Mouse (Mus musculus) CH12.LX (cell line): ENCODE data around the gene Ptbp1. TPM values are rescaled to one million over a fixed set of nuclear protein-coding genes. Genes with fewer than 3 reads are reported as not detected.

Experiments
- DNase-seq: peaks from one replicate; pipeline ENCODE4 v3.0.0-alpha.2; 2013; ENCODE audit errors: extremely low read depth
- H3K27ac ChIP-seq: 2 replicates; pipeline ENCODE4 v1.5.1; 2012; ENCODE audit warnings: low read depth, mild to moderate bottlenecking, control low read depth, moderate library complexity; ENCODE audit not compliant: insufficient read depth
- H3K27me3 ChIP-seq: replicated peaks from 2 replicates; pipeline ENCODE3; 2012; ENCODE audit warnings: inconsistent platforms
- H3K36me3 ChIP-seq, 2 experiments: replicated peaks in 1 of 2; 2 replicates each; pipeline versions ENCODE3 to v1.6.1; 2012; ENCODE audit warnings: inconsistent platforms in 1 of 2, low read length in 1 of 2, mild to moderate bottlenecking in 1 of 2, mixed read lengths in 1 of 2, moderate library complexity in 1 of 2; ENCODE audit not compliant: control insufficient read depth in 1 of 2, insufficient read depth in 1 of 2
- H3K4me1 ChIP-seq, 2 experiments: 2 replicates each; pipeline ENCODE4 v1.6.1; 2012; ENCODE audit warnings: inconsistent platforms in 1 of 2, moderate library complexity in 1 of 2; ENCODE audit not compliant: insufficient read depth in 2 of 2, control insufficient read depth in 1 of 2
- H3K4me2 ChIP-seq: 2 replicates; pipeline ENCODE4 v1.6.1; 2012; ENCODE audit warnings: low read depth, mild to moderate bottlenecking, control low read depth; ENCODE audit not compliant: poor library complexity, insufficient read depth, severe bottlenecking
- H3K4me3 ChIP-seq, 3 experiments: fragments of 150-350 bp in 1 of 3; sonication (generic) in 1 of 3; replicated peaks in 1 of 3; 2 replicates each; pipeline versions ENCODE3 to v1.5.1; 2011 to 2012; ENCODE audit warnings: low read depth in 2 of 3, low read length in 2 of 3, mild to moderate bottlenecking in 2 of 3, moderate library complexity in 2 of 3, control low read depth in 1 of 3, improper control_type of control experiment in 1 of 3, inconsistent platforms in 1 of 3, mixed read lengths in 1 of 3; ENCODE audit not compliant: poor library complexity in 1 of 3
- H3K79me2 ChIP-seq: replicated peaks from 2 replicates; pipeline ENCODE4 v1.6.1; 2012; ENCODE audit warnings: mild to moderate bottlenecking, moderate library complexity; ENCODE audit not compliant: control insufficient read depth, poor library complexity, insufficient read depth, severe bottlenecking; ENCODE audit errors: extremely low read depth
- H3K9ac ChIP-seq: 2 replicates; pipeline ENCODE4 v1.6.1; 2012; ENCODE audit warnings: low read depth, mild to moderate bottlenecking, control low read depth, moderate library complexity; ENCODE audit not compliant: insufficient read depth
- H3K9me3 ChIP-seq: replicated peaks from 2 replicates; pipeline ENCODE3; 2012; ENCODE audit warnings: low read length, inconsistent platforms, mixed read lengths
- CHD1 ChIP-seq: IDR thresholded peaks from 2 replicates; pipeline ENCODE4 v1.6.1; 2012; ENCODE audit warnings: low read depth, low read length, improper control_type of control experiment, inconsistent platforms
- CHD2 ChIP-seq: IDR thresholded peaks from 2 replicates; pipeline ENCODE4 v1.6.1; 2011; ENCODE audit warnings: low read length, improper control_type of control experiment
- CTCF ChIP-seq, 2 experiments: IDR thresholded peaks in 1 of 2; conservative IDR thresholded peaks in 1 of 2; 2 replicates each; pipeline ENCODE4 v1.5.1; 2011 to 2012; ENCODE audit warnings: low read depth in 2 of 2, low read length in 2 of 2, improper control_type of control experiment in 1 of 2, inconsistent platforms in 1 of 2, mild to moderate bottlenecking in 1 of 2, moderate library complexity in 1 of 2
- ELF1 ChIP-seq: IDR thresholded peaks from 2 replicates; pipeline ENCODE4 v1.6.1; 2014; ENCODE audit warnings: low read depth, mild to moderate bottlenecking, inconsistent platforms, low read length, improper control_type of control experiment
- EP300 ChIP-seq: IDR thresholded peaks from 2 replicates; pipeline ENCODE4 v1.6.1; 2011; ENCODE audit warnings: low read length, improper control_type of control experiment
- ETS1 ChIP-seq: conservative IDR thresholded peaks from 2 replicates; pipeline ENCODE4 v1.6.1; 2012; ENCODE audit warnings: low read depth, mild to moderate bottlenecking, inconsistent platforms, low read length, improper control_type of control experiment, moderate library complexity
- GABPA ChIP-seq: IDR thresholded peaks from 2 replicates; pipeline ENCODE4 v1.6.1; 2012; ENCODE audit warnings: low read depth, low read length, improper control_type of control experiment, inconsistent platforms; ENCODE audit not compliant: insufficient replicate concordance
- JUN ChIP-seq: IDR thresholded peaks from 2 replicates; pipeline ENCODE4 v1.6.1; 2011; ENCODE audit warnings: low read depth, mild to moderate bottlenecking, low read length, improper control_type of control experiment, moderate library complexity; ENCODE audit not compliant: insufficient read depth
- JUND ChIP-seq: conservative IDR thresholded peaks from 2 replicates; pipeline ENCODE4 v1.6.1; 2011; ENCODE audit warnings: low read depth, low read length, improper control_type of control experiment
- KAT2A ChIP-seq: IDR thresholded peaks from 2 replicates; pipeline ENCODE4 v1.6.1; 2012; ENCODE audit warnings: low read length, improper control_type of control experiment, inconsistent platforms; ENCODE audit not compliant: insufficient replicate concordance
- MAFK ChIP-seq: IDR thresholded peaks from 2 replicates; pipeline ENCODE4 v1.6.1; 2011; ENCODE audit warnings: low read length, improper control_type of control experiment; ENCODE audit not compliant: insufficient replicate concordance
- MAZ ChIP-seq: IDR thresholded peaks from 2 replicates; pipeline ENCODE4 v1.6.1; 2012; ENCODE audit warnings: low read depth, mild to moderate bottlenecking, inconsistent platforms, low read length, improper control_type of control experiment, moderate library complexity
- MYC ChIP-seq: IDR thresholded peaks from 2 replicates; pipeline ENCODE4 v1.6.1; 2011; ENCODE audit warnings: low read depth, mild to moderate bottlenecking, improper control_type of control experiment, low read length
- NRF1 ChIP-seq: IDR thresholded peaks from 2 replicates; pipeline ENCODE4 v1.6.1; 2014; ENCODE audit warnings: low read depth, mild to moderate bottlenecking, inconsistent platforms, low read length, improper control_type of control experiment, moderate library complexity
- PAX5 ChIP-seq: IDR thresholded peaks from 2 replicates; pipeline ENCODE4 v1.6.1; 2012; ENCODE audit warnings: low read length, inconsistent platforms, mixed read lengths
- POLR2A ChIP-seq: IDR thresholded peaks from 2 replicates; pipeline ENCODE4 v1.6.1; 2011; ENCODE audit warnings: low read depth, mild to moderate bottlenecking, improper control_type of control experiment, low read length
- POLR2AphosphoS2 ChIP-seq: IDR thresholded peaks from 2 replicates; pipeline ENCODE4 v1.6.1; 2011; ENCODE audit warnings: low read depth, low read length, improper control_type of control experiment
- RAD21 ChIP-seq: IDR thresholded peaks from 2 replicates; pipeline ENCODE4 v1.6.1; 2011; ENCODE audit warnings: low read depth, mild to moderate bottlenecking, low read length, improper control_type of control experiment, moderate library complexity
- SIN3A ChIP-seq: IDR thresholded peaks from 2 replicates; pipeline ENCODE4 v1.6.1; 2012; ENCODE audit warnings: low read length, improper control_type of control experiment, inconsistent platforms
- SMC3 ChIP-seq: IDR thresholded peaks from 2 replicates; pipeline ENCODE4 v1.6.1; 2011; ENCODE audit warnings: low read depth, low read length, improper control_type of control experiment
- TBP ChIP-seq: conservative IDR thresholded peaks from 2 replicates; pipeline ENCODE4 v1.6.1; 2011; ENCODE audit warnings: low read depth, low read length, improper control_type of control experiment
- TCF12 ChIP-seq: IDR thresholded peaks from 2 replicates; pipeline ENCODE4 v1.6.1; 2014; ENCODE audit warnings: low read depth, mild to moderate bottlenecking, inconsistent platforms, low read length, improper control_type of control experiment
- USF1 ChIP-seq: IDR thresholded peaks from 2 replicates; pipeline ENCODE4 v1.6.1; 2014; ENCODE audit warnings: low read depth, mild to moderate bottlenecking, inconsistent platforms, low read length, improper control_type of control experiment
- ZKSCAN1 ChIP-seq: IDR thresholded peaks from 2 replicates; pipeline ENCODE4 v1.6.1; 2012; ENCODE audit warnings: low read depth, inconsistent platforms, low read length, improper control_type of control experiment, borderline replicate concordance
- dilution Hi-C: fragments of 300-500 bp; cut with MboI; formaldehyde crosslinking; loops from 2 replicates; pipeline ENCODE4 v1.14.3; 2020; ENCODE audit warnings: low sequenced_read_pairs; ENCODE audit not compliant: extremely low pct_unique_long_range_greater_than_20kb, extremely low pct_ligation_motif_present
- in situ Hi-C: fragments of 300-500 bp; cut with MboI; formaldehyde crosslinking; loops from 3 replicates; pipeline ENCODE4 v1.14.3; 2019; ENCODE audit warnings: low sequenced_read_pairs, low pct_ligation_motif_present, low pct_unique_long_range_greater_than_20kb, mixed read lengths
- polyA plus RNA-seq: library from polyadenylated mRNA; unstranded; fragments of >175 nt; gene quantifications from 2 replicates; pipeline ENCODE4 v1.2.1, GENCODE M21; 2012; ENCODE audit warnings: low read depth; ENCODE audit not compliant: insufficient read length
- total RNA-seq, 2 experiments: library from RNA; depleted of rRNA; stranded (reverse); fragments of 300-350 nt in 1 of 2; fragments of >200 nt in 1 of 2; gene quantifications; 2 replicates each; pipeline ENCODE4 v1.2.3; 2012 to 2014

Gene Ptbp1
- total and polyA plus RNA-seq, 3 experiments, result 252 to 497 (median 284) TPM

DNA sequence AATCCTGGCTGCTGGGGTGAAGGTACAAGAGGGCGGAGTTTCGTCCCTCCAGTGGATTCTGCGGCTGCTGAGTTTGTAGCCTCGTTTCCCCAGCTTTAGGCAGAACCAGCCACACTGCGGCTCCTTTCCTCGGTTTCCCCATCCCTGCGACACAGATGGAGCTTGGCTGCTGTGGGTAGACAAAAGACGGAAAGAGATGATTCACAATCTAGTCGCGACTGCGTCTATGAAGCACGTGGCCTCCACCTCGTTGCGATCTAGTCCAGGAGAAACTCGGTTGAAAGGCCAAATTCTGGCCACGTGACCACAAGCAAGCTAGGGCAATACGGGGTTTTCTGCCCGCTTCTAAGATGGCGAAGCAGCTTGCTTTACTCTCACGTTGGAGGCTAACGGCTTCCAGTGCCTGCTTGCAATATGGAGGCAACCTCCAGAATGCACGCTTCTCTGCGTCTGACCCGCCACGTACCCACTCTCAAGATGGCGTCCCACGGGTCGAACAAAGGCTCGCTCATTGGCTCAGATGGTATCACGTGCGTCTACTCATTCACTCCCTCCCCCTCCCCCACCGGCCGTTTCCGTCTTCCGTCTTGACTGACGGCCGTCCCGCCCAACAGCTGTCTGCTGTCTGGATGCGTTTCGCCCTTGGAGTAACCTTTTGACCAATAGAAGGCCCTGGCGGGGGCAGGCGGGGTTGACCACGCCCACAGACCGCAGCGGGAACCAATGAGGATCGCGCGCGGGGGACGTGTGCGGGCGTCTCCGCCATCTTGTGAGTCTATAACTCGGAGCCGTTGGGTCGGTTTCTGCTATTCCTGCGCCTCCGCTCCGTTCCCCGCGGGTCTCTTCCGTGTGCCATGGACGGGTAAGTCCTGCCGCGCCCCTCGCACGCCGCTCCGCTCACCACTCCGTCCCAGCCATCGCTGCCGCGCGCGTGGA, at the start of gene Ptbp1 (continued):
- no peak for TF ChIP-seq ZKSCAN1

DNA sequence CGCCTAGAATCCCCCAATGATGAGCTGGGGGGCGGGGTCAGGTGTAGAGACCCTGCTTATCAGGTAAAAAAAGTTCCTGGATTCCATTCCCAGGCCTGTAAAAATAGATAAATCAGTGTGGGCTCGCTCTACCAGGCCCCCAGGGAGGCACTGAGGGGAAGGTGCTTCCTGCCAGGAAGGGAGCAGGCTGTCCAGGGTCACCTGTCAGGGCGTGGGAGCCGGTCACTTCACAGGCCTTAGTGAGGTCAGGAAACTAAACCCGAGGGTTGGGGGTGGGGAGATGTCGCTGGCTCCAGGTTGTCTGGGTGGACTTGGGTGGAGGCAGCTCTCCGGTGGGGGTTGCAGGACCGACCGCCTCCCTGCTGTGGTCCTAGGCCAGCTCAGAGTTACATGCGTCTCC, 48.6 kb upstream of the Ptbp1 start:
- Histone ChIP-seq H3K9ac (no peak overlapping the region), H3K4me1 (peaks cover 0 to 9% of the 10 kb centered on the region in 2 experiments; a peak in 2 of 4 replicates), H3K9me3 (no peaks in the 10 kb centered on the region), H3K27me3 (peaks cover 31% of the 10 kb centered on the region), H3K4me2 (no peak overlapping the region), H3K4me3 (no peak overlapping the region), H3K36me3 (no peaks in the 10 kb centered on the region), H3K79me2 (no peaks in the 10 kb centered on the region), H3K27ac (no peak overlapping the region)
- dilution Hi-C loops (no loop called here), in situ Hi-C loops (no loop called here)
- TF ChIP-seq CTCF (conservative IDR thresholded peaks at IDR 0.05 in 1 of 2, IDR thresholded peaks at IDR 0.05 in 1 of 2; ENCODE audit: low read depth in 2 of 2, low read length in 2 of 2), result no peak
- no peak for TF ChIP-seq EP300
- TF ChIP-seq ETS1, result no peak
- no peak for TF ChIP-seq USF1
- DNase-seq, result no peak

DNA sequence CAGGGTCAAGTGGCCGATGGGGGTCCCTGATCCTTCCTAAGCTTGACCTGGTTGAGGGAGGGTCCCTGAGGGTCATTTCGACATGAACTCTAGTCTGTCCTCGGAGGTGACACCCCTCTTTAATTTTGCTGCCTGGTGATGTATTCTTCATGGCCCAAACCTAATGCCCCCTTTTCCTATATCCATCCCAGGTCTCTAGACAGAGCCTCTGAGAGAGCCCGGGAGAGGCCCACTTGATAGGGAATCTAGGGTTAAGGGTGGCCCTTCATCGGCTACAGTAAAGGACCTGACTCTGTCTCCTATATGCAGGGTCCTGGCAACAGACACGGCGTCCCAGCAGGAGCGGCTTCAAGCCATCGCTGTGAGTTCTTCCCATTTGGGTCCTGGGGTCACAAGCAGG, 47.9 kb upstream of the Ptbp1 start:
- H3K27ac ChIP-seq, result no peak overlapping the region
- TF ChIP-seq RAD21, result no peak
- no peak for TF ChIP-seq MAZ
- no peak for TF ChIP-seq ELF1
- no peak for TF ChIP-seq POLR2A
- no peak for TF ChIP-seq SIN3A
- no peak for TF ChIP-seq SMC3
- no peak for TF ChIP-seq MYC
- TF ChIP-seq GABPA, result no peak
- no peak for TF ChIP-seq MAFK
- no peak for TF ChIP-seq NRF1
- no peak for TF ChIP-seq TCF12
- no peak for TF ChIP-seq PAX5
- no peak for TF ChIP-seq JUND
- TF ChIP-seq POLR2AphosphoS2, result no peak
- no peak for TF ChIP-seq CHD2
- TF ChIP-seq KAT2A, result no peak
- no peak for TF ChIP-seq CHD1
- TF ChIP-seq EP300, result no peak
- TF ChIP-seq TBP, result no peak
- TF ChIP-seq JUN, result no peak
- TF ChIP-seq, all 38 proteins: peak for 0
- in situ Hi-C loops (no loop called here), dilution Hi-C loops (no loop called here)
- Histone ChIP-seq H3K79me2 (no peaks in the 10 kb centered on the region), H3K27me3 (peaks cover 31% of the 10 kb centered on the region), H3K4me3 (no peak overlapping the region), H3K9ac (no peak overlapping the region), H3K9me3 (no peaks in the 10 kb centered on the region), H3K36me3 (no peaks in the 10 kb centered on the region), H3K4me2 (no peak overlapping the region), H3K4me1 (peaks cover 0 to 9% of the 10 kb centered on the region in 2 experiments; a peak in 2 of 4 replicates)
- no peak for DNase-seq
